14 mouse cellular contexts compared by ENCODE assay signal in genomic region chr11:38067682-38068081, GRCm38 (mm10).
DNase-seq lines count a peak whose midpoint lies in the region; ATAC-seq lines count a peak whose summit lies in the region.
"Had no signal": no experiment of that assay in that cellular context is flagged by ENCODE, and none has a peak within 500 bp of the region (broad histone marks: within the 10 kb centered on the region; RNA-seq: fewer than 3 reads in every experiment).

No protein-coding gene starts in this region.

- no peaks in the 10 kb centered on the region for H3K36me3 ChIP-seq in neural tube, embryonic 12.5 days
- H3K36me3 ChIP-seq: embryonic facial prominence, embryonic 12.5 days; heart, embryonic 13.5 days; liver, embryonic 12.5 days had no signal

- no peaks in the 10 kb centered on the region; the same call in 1 of the 2 replicates for H3K27me3 ChIP-seq in neural tube, embryonic 12.5 days (replicated peaks)
- H3K27me3 ChIP-seq: embryonic facial prominence, embryonic 12.5 days; heart, embryonic 13.5 days; liver, embryonic 12.5 days had no signal

- DNase-seq in cerebellum, adult 9-10 months: peak; percentile 2
- DNase-seq in cerebellum, postnatal 10 days: no peak
- DNase-seq in layer of hippocampus, adult 9-11 months: peak; percentile 71
- DNase-seq in layer of hippocampus, postnatal 25 days (ENCODE audit: extremely low spot score in 1 of 2, low spot score in 1 of 2): no peak
- DNase-seq in embryo, embryonic 10.5 days (ENCODE audit: low spot score): peak; percentile 54
- DNase-seq in kidney, postnatal 10 days: no peak
- no peak for DNase-seq in left cerebral cortex, postnatal 4 days
- DNase-seq: adrenal gland, adult 2 months; lung, postnatal 10 days; thymus, adult 18-20 months had no signal

- H3K4me2 ChIP-seq in neural tube, embryonic 12.5 days (replicated peaks): no peak overlapping the region
- H3K4me2 ChIP-seq: embryonic facial prominence, embryonic 12.5 days; heart, embryonic 13.5 days; liver, embryonic 12.5 days had no signal

- no peaks in the 10 kb centered on the region for H3K9me3 ChIP-seq in neural tube, embryonic 12.5 days
- H3K9me3 ChIP-seq: embryonic facial prominence, embryonic 12.5 days; heart, embryonic 13.5 days; liver, embryonic 12.5 days had no signal

- intact Hi-C loops in left cerebral cortex, postnatal 4 days (cut with DNase I): no loop called here

- H3K27ac ChIP-seq in neural tube, embryonic 12.5 days: no peak overlapping the region
- H3K27ac ChIP-seq: embryonic facial prominence, embryonic 12.5 days; heart, embryonic 13.5 days; liver, embryonic 12.5 days had no signal

- H3K9ac ChIP-seq in neural tube, embryonic 12.5 days: no peak overlapping the region
- H3K9ac ChIP-seq: embryonic facial prominence, embryonic 12.5 days; heart, embryonic 13.5 days; liver, embryonic 12.5 days had no signal

- no peaks in the 10 kb centered on the region for H3K4me1 ChIP-seq in neural tube, embryonic 12.5 days
- H3K4me1 ChIP-seq: embryonic facial prominence, embryonic 12.5 days; heart, embryonic 13.5 days; liver, embryonic 12.5 days had no signal

- ATAC-seq in neural tube, embryonic 12.5 days (ENCODE audit: low FRiP score, low read depth): peak; percentile 81
- ATAC-seq: liver, embryonic 12.5 days had no signal

- H3K4me3 ChIP-seq in neural tube, embryonic 12.5 days: no peak overlapping the region
- H3K4me3 ChIP-seq: embryonic facial prominence, embryonic 12.5 days; heart, embryonic 13.5 days; liver, embryonic 12.5 days had no signal

- 11% methylated on average over 1 of the region's 1 CpGs for WGBS in neural tube, embryonic 12.5 days

Comparison
In these comparisons a context has a peak if more than half of its experiments do, and no peak if none do; other contexts are left out.
1. DNase-seq: peak in cerebellum, adult 9-10 months (single experiment), layer of hippocampus, adult 9-11 months (single experiment) and embryo, embryonic 10.5 days (single experiment); none in cerebellum, postnatal 10 days (0 of 2), layer of hippocampus, postnatal 25 days (0 of 2), kidney, postnatal 10 days (single experiment) and left cerebral cortex, postnatal 4 days (single experiment).